Mouse (Mus musculus) erythroblast, embryonic 14.5 days (primary cell): ENCODE data around the gene Zfp575.

Source experiments
- GATA1 ChIP-seq: IDR thresholded peaks from 2 replicates; pipeline ENCODE4 v1.6.1; 2012; ENCODE audit warnings: low read length, inconsistent platforms, mixed read lengths
- TAL1 ChIP-seq: IDR thresholded peaks from 3 replicates; pipeline ENCODE4 v1.6.1; 2012; ENCODE audit warnings: low read length, inconsistent platforms, mixed read lengths

DNA sequence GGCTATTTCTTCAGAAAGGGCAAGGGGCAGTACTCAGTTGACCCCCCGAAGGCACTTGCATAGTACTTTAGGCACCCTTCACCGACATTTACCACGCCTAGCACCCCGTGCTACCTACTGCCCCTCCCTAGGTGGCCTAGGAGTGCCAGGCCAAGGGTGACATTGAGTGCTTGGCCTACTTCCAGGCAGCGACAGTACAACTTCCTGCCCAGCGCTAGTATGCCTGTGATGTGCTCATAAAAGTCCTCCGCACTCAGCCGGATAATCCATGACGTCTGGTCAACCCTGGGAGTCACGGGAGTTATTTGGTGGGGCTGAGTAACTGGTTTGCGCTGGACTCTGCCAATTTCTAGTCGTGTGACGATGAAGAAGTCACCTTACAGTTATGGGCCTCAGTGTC lies 895 bp upstream of the Zfp575 start:
- TF ChIP-seq GATA1 (no peak), TAL1 (no peak)
